Mouse (Mus musculus) heart, adult 2 months (tissue): Measurements from ENCODE around the gene Ddx41. TPM values are rescaled to one million over a fixed set of nuclear protein-coding genes. Genes with fewer than 3 reads are reported as not detected.
A peak's percentile ranks its signal among the peaks of the same experiment; 100 is the strongest.

Experiments
- DNase-seq, 2 experiments: peaks; one replicate each; pipeline ENCODE4 v3.0.0; 2021
- H3K27ac ChIP-seq: fragments of 200-600 bp; 2 replicates; pipeline ENCODE4 v1.8.1; 2022
- H3K27me3 ChIP-seq: fragments of 200-500 bp; 2 replicates; pipeline ENCODE4 v1.6.1; 2012; ENCODE audit warnings: mild to moderate bottlenecking, low read length, inconsistent platforms, mixed read lengths; ENCODE audit not compliant: control insufficient read depth, insufficient read depth
- H3K36me3 ChIP-seq: fragments of 200-500 bp; 2 replicates; pipeline ENCODE4 v1.6.1; 2012; ENCODE audit warnings: low read length, inconsistent platforms; ENCODE audit not compliant: control insufficient read depth, insufficient read depth
- H3K4me1 ChIP-seq: fragments of 200-500 bp; 2 replicates; pipeline ENCODE4 v1.6.1; 2011; ENCODE audit warnings: low read length; ENCODE audit not compliant: control insufficient read depth, insufficient read depth
- H3K4me3 ChIP-seq: fragments of 200-600 bp; 2 replicates; pipeline ENCODE4 v1.8.1; 2022
- H3K79me2 ChIP-seq: fragments of 200-500 bp; replicated peaks from 2 replicates; pipeline ENCODE4 v1.6.1; 2012; ENCODE audit warnings: mild to moderate bottlenecking, inconsistent platforms, low read length, moderate library complexity, mixed read lengths; ENCODE audit not compliant: control insufficient read depth, insufficient read depth
- H3K9ac ChIP-seq: fragments of 200-500 bp; 2 replicates; pipeline ENCODE4 v1.6.1; 2012; ENCODE audit warnings: low read depth, mild to moderate bottlenecking, control low read depth, inconsistent platforms, low read length, mixed read lengths
- CTCF ChIP-seq: fragments of 200-600 bp; IDR thresholded peaks from 2 replicates; pipeline ENCODE4 v1.8.1; 2022; ENCODE audit warnings: antibody characterized with exemption, mild to moderate bottlenecking, moderate library complexity
- EP300 ChIP-seq: fragments of 200-500 bp; IDR thresholded peaks from 2 replicates; pipeline ENCODE4 v1.6.1; 2011; ENCODE audit warnings: low read depth, low read length, control low read depth; ENCODE audit not compliant: insufficient read depth
- POLR2A ChIP-seq: fragments of 200-500 bp; IDR thresholded peaks from 2 replicates; pipeline ENCODE4 v1.6.1; 2011; ENCODE audit warnings: mild to moderate bottlenecking, low read depth, low read length, control low read depth; ENCODE audit not compliant: insufficient read depth
- WGBS: fragments of 180-500 bp; shearing (Covaris S2); methylation state at CpG from one replicate; pipeline ENCODE4 v1.1.7; 2018; 5-methylcytosine and 5-hydroxymethylcytosine counted together
- intact Hi-C: fragments of 180-260 bp; cut with DNase I; formaldehyde crosslinking; loops from one replicate; pipeline ENCODE4 v1.15.1; 2025
- polyA plus RNA-seq: library from polyadenylated mRNA; depleted of rRNA; stranded (reverse); fragments of >200 nt; gene quantifications from 2 replicates; pipeline ENCODE4 v1.2.3, GENCODE M21; 2012
- total RNA-seq, 2 experiments: library from RNA; stranded (reverse); gene quantifications; 2 replicates each; pipeline ENCODE4 v1.2.3; 2021

Gene Ddx41
- total and polyA plus RNA-seq, 3 experiments, result 13.0 to 21.1 (median 13.9) TPM

GRCm38 (mm10) chr13:55494257-55494656 is 42.2 kb downstream of the Ddx41 start:
- Histone ChIP-seq H3K4me3 (no peak overlapping the region), H3K27me3 (no peaks in the 10 kb centered on the region), H3K27ac (no peak overlapping the region), H3K36me3 (no peaks in the 10 kb centered on the region), H3K4me1 (no peaks in the 10 kb centered on the region), H3K9ac (no peak overlapping the region), H3K79me2 (no peaks in the 10 kb centered on the region)
- intact Hi-C loops, result no loop called here
- WGBS, result 30% methylated on average over 2 of the region's 2 CpGs
- TF ChIP-seq POLR2A (no peak), EP300 (no peak), CTCF (no peak)
- no peak for DNase-seq

- peaks cover 2% of the 10 kb centered on the region for H3K4me1 ChIP-seq
- intact Hi-C loops, result loop anchor here (2.0 kb wide), 1 partner anchor 23 kb away; no protein-coding TSS in a partner anchor
- TF ChIP-seq CTCF (no peak), POLR2A (no peak), EP300 (no peak)
- H3K4me3 ChIP-seq, result peak within 1 kb of the TSS; percentile 73
- peak; percentile 59 to 64 for DNase-seq
- H3K27me3 ChIP-seq, result no peaks in the 10 kb centered on the region
- no peaks in the 10 kb centered on the region for H3K36me3 ChIP-seq
- no peaks in the 10 kb centered on the region for H3K79me2 ChIP-seq
- WGBS, result 2% methylated on average over 59 of the region's 83 CpGs
- H3K9ac ChIP-seq, result peak within 1 kb of the TSS; percentile 86
- peak within 1 kb of the TSS; percentile 68 for H3K27ac ChIP-seq
These were observed 48.6 kb downstream of the Ddx41 start, which contains the start of gene Dbn1 for GRCm38 (mm10) chr13:55487578-55488498. TSS of gene Dbn1 (minus strand) at chr13:55488111.

- WGBS, result 2% methylated on average over 28 of the region's 29 CpGs
These were observed 49.4 kb downstream of the Ddx41 start for GRCm38 (mm10) chr13:55486916-55487577.

GRCm38 (mm10) chr13:55486029-55486794 is 50.2 kb downstream of the Ddx41 start:
- Histone ChIP-seq H3K27me3 (no peaks in the 10 kb centered on the region), H3K4me1 (peaks cover 2% of the 10 kb centered on the region)

More at GRCm38 (mm10) chr13:55486916-55487577, 49.4 kb downstream of the Ddx41 start:
- intact Hi-C loops, result no loop called here
- peaks cover 2% of the 10 kb centered on the region for H3K4me1 ChIP-seq
- H3K27ac ChIP-seq, result peak overlapping the region; percentile 68
- H3K9ac ChIP-seq, result peak overlapping the region; percentile 61
- TF ChIP-seq CTCF, result no peak
- TF ChIP-seq POLR2A, result no peak
- TF ChIP-seq EP300, result no peak
- no peaks in the 10 kb centered on the region for H3K79me2 ChIP-seq
- H3K36me3 ChIP-seq, result no peaks in the 10 kb centered on the region
- H3K27me3 ChIP-seq, result no peaks in the 10 kb centered on the region
- H3K4me3 ChIP-seq, result peak overlapping the region; percentile 73
- DNase-seq, result peak; percentile 45 to 65

GRCm38 (mm10) chr13:55484520-55485088 is 51.9 kb downstream of the Ddx41 start:
- no peak for DNase-seq
- Histone ChIP-seq H3K36me3 (no peaks in the 10 kb centered on the region), H3K4me3 (no peak overlapping the region), H3K79me2 (no peaks in the 10 kb centered on the region), H3K27me3 (no peaks in the 10 kb centered on the region), H3K9ac (no peak overlapping the region), H3K4me1 (peaks cover 2% of the 10 kb centered on the region), H3K27ac (no peak overlapping the region)
- TF ChIP-seq EP300 (no peak), CTCF (no peak), POLR2A (no peak)
- intact Hi-C loops, result no loop called here
- 59% methylated on average over 7 of the region's 7 CpGs for WGBS

More at GRCm38 (mm10) chr13:55486029-55486794, 50.2 kb downstream of the Ddx41 start:
- intact Hi-C loops, result no loop called here
- H3K9ac ChIP-seq, result no peak overlapping the region
- 35% methylated on average over 14 of the region's 14 CpGs for WGBS
- H3K4me3 ChIP-seq, result no peak overlapping the region; the same call in 1 of the 2 replicates
- H3K36me3 ChIP-seq, result no peaks in the 10 kb centered on the region
- no peak overlapping the region; the same call in none of the 2 replicates for H3K27ac ChIP-seq
- TF ChIP-seq EP300 (no peak), CTCF (0 out of 2 replicates have a peak, but pooled peaks have one; percentile 14), POLR2A (no peak)
- DNase-seq, result peak; percentile 32 to 55
- H3K79me2 ChIP-seq, result no peaks in the 10 kb centered on the region
